Mouse (Mus musculus): ENCODE data around the gene Tmem100. TPM values are rescaled to one million over a fixed set of nuclear protein-coding genes. Genes with fewer than 3 reads are reported as not detected.

Tmem100 gene
- polyA plus RNA-seq, 1 experiment from 2014 or later = 5.8 TPM

DNA sequence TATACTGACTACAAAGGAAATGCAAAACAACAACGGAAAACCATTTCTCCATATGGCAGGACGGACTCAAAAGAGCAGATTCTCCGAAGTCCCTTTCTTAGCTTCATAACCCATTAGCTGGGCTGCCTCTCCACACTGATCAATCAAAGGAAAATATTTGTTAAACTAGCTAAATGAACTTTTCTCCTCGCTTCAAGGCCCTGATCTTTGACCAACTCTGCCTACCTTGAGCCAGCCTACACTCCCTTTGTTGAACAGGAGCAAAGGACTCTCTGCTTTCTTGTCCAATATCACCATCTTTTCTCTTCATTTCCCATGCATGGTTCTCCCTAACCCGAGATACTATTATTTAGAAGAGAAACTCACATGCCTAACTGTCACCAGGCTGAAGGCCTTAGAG lies 34.6 kb upstream of the Tmem100 start:
- Histone ChIP-seq H3K27ac (ENCODE audit: low read depth, low read length) (no peak overlapping the region), H3K4me1 (replicated peaks; ENCODE audit: control insufficient read depth, insufficient read depth, low read length) (no peaks in the 10 kb centered on the region), H3K36me3 (ENCODE audit: control insufficient read depth, insufficient read depth, low read length) (no peaks in the 10 kb centered on the region), H3K9ac (ENCODE audit: low read length) (no peak overlapping the region), H3K9me3 (ENCODE audit: control insufficient read depth, low read length) (no peaks in the 10 kb centered on the region), H3K4me2 (ENCODE audit: low read depth, low read length, severe bottlenecking) (no peak overlapping the region), H3K4me3 (ENCODE audit: low read depth, low read length) (no peak overlapping the region), H3K27me3 (ENCODE audit: control insufficient read depth, insufficient read depth, low read length) (no peaks in the 10 kb centered on the region)
- no peak for DNase-seq (ENCODE audit: low spot score)
- WGBS = 89% methylated on average over 5 of the region's 5 CpGs
- ATAC-seq (replicated peaks; ENCODE audit: low FRiP score) = no peak

GRCm38 (mm10) chr11:89996406-89996805 lies 33.7 kb upstream of the Tmem100 start:
- WGBS = 94% methylated on average over 4 of the region's 4 CpGs
- Histone ChIP-seq H3K27ac (ENCODE audit: low read depth, low read length) (no peak overlapping the region), H3K4me2 (ENCODE audit: low read depth, low read length, severe bottlenecking) (no peak overlapping the region), H3K9me3 (ENCODE audit: control insufficient read depth, low read length) (no peaks in the 10 kb centered on the region), H3K4me1 (replicated peaks; ENCODE audit: control insufficient read depth, insufficient read depth, low read length) (no peaks in the 10 kb centered on the region), H3K4me3 (ENCODE audit: low read depth, low read length) (no peak overlapping the region), H3K36me3 (ENCODE audit: control insufficient read depth, insufficient read depth, low read length) (no peaks in the 10 kb centered on the region), H3K9ac (ENCODE audit: low read length) (no peak overlapping the region), H3K27me3 (ENCODE audit: control insufficient read depth, insufficient read depth, low read length) (no peaks in the 10 kb centered on the region)
- DNase-seq (ENCODE audit: low spot score) (no peak), ATAC-seq (replicated peaks; ENCODE audit: low FRiP score) (no peak)

DNA sequence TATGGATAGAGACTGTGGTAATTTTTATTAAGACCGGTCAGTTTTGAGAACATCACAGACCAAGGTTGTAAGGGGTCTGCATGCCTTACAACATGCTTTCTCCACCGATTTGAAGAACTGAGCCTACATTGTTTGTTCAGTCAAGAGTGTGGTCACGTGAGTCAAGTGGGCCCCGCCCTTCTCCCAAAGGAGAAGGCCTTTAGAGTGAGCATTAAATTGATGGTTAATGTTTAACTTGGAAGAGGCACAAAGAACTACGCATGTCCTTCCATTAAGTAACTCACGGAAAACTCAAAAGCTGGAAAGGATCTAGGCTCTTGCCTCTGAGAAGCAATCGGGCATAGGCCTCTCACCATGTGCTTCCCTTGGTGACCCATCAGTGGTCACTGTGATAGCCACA lies 33.3 kb upstream of the Tmem100 start:
- Histone ChIP-seq H3K4me1 (replicated peaks; ENCODE audit: control insufficient read depth, insufficient read depth, low read length) (no peaks in the 10 kb centered on the region), H3K9me3 (ENCODE audit: control insufficient read depth, low read length) (no peaks in the 10 kb centered on the region), H3K27ac (ENCODE audit: low read depth, low read length) (no peak overlapping the region), H3K9ac (ENCODE audit: low read length) (no peak overlapping the region), H3K27me3 (ENCODE audit: control insufficient read depth, insufficient read depth, low read length) (no peaks in the 10 kb centered on the region), H3K36me3 (ENCODE audit: control insufficient read depth, insufficient read depth, low read length) (no peaks in the 10 kb centered on the region), H3K4me2 (ENCODE audit: low read depth, low read length, severe bottlenecking) (no peak overlapping the region), H3K4me3 (ENCODE audit: low read depth, low read length) (no peak overlapping the region)
- WGBS = 93% methylated on average over 7 of the region's 7 CpGs
- no peak for ATAC-seq (replicated peaks; ENCODE audit: low FRiP score)
- DNase-seq (ENCODE audit: low spot score) = no peak

GRCm38 (mm10) chr11:89998996-89999770 lies 31.0 kb upstream of the Tmem100 start:
- Histone ChIP-seq H3K4me3 (ENCODE audit: low read depth, low read length) (no peak overlapping the region), H3K27me3 (ENCODE audit: control insufficient read depth, insufficient read depth, low read length) (no peaks in the 10 kb centered on the region), H3K4me1 (replicated peaks; ENCODE audit: control insufficient read depth, insufficient read depth, low read length) (no peaks in the 10 kb centered on the region; the same call in 1 of the 2 replicates), H3K9me3 (ENCODE audit: control insufficient read depth, low read length) (no peaks in the 10 kb centered on the region), H3K27ac (ENCODE audit: low read depth, low read length) (no peak overlapping the region), H3K9ac (ENCODE audit: low read length) (no peak overlapping the region), H3K4me2 (ENCODE audit: low read depth, low read length, severe bottlenecking) (no peak overlapping the region), H3K36me3 (ENCODE audit: control insufficient read depth, insufficient read depth, low read length) (no peaks in the 10 kb centered on the region)
- ATAC-seq (replicated peaks; ENCODE audit: low FRiP score) (no peak), DNase-seq (ENCODE audit: low spot score) (no peak)
- WGBS = 94% methylated on average over 18 of the region's 18 CpGs

- ATAC-seq (replicated peaks; ENCODE audit: low FRiP score) (no peak), DNase-seq (ENCODE audit: low spot score) (no peak)
- Histone ChIP-seq H3K27ac (ENCODE audit: low read depth, low read length) (no peak overlapping the region), H3K36me3 (ENCODE audit: control insufficient read depth, insufficient read depth, low read length) (no peaks in the 10 kb centered on the region), H3K4me3 (ENCODE audit: low read depth, low read length) (no peak overlapping the region), H3K9ac (ENCODE audit: low read length) (no peak overlapping the region), H3K27me3 (ENCODE audit: control insufficient read depth, insufficient read depth, low read length) (no peaks in the 10 kb centered on the region), H3K9me3 (ENCODE audit: control insufficient read depth, low read length) (no peaks in the 10 kb centered on the region), H3K4me2 (ENCODE audit: low read depth, low read length, severe bottlenecking) (no peak overlapping the region), H3K4me1 (replicated peaks; ENCODE audit: control insufficient read depth, insufficient read depth, low read length) (no peaks in the 10 kb centered on the region; the same call in 1 of the 2 replicates)
- 86% methylated on average over 4 of the region's 4 CpGs for WGBS
These were observed 29.5 kb upstream of the Tmem100 start for GRCm38 (mm10) chr11:90000666-90001065.

GRCm38 (mm10) chr11:90001396-90002230 lies 28.5 kb upstream of the Tmem100 start:
- no peak overlapping the region for H3K9ac ChIP-seq (ENCODE audit: low read length)
- WGBS = 89% methylated on average over 10 of the region's 10 CpGs
- no peak overlapping the region for H3K27ac ChIP-seq (ENCODE audit: low read depth, low read length)
- H3K4me3 ChIP-seq (ENCODE audit: low read depth, low read length) = no peak overlapping the region
- no peaks in the 10 kb centered on the region for H3K9me3 ChIP-seq (ENCODE audit: control insufficient read depth, low read length)
- H3K27me3 ChIP-seq (ENCODE audit: control insufficient read depth, insufficient read depth, low read length) = no peaks in the 10 kb centered on the region
- H3K36me3 ChIP-seq (ENCODE audit: control insufficient read depth, insufficient read depth, low read length) = no peaks in the 10 kb centered on the region
- ATAC-seq (replicated peaks; ENCODE audit: low FRiP score) (no peak), DNase-seq (ENCODE audit: low spot score) (no peak)
- no peaks in the 10 kb centered on the region; the same call in 1 of the 2 replicates for H3K4me1 ChIP-seq (replicated peaks; ENCODE audit: control insufficient read depth, insufficient read depth, low read length)
- H3K4me2 ChIP-seq (ENCODE audit: low read depth, low read length, severe bottlenecking) = peak overlapping the region; percentile 72; the same call in 1 of the 2 replicates

DNA sequence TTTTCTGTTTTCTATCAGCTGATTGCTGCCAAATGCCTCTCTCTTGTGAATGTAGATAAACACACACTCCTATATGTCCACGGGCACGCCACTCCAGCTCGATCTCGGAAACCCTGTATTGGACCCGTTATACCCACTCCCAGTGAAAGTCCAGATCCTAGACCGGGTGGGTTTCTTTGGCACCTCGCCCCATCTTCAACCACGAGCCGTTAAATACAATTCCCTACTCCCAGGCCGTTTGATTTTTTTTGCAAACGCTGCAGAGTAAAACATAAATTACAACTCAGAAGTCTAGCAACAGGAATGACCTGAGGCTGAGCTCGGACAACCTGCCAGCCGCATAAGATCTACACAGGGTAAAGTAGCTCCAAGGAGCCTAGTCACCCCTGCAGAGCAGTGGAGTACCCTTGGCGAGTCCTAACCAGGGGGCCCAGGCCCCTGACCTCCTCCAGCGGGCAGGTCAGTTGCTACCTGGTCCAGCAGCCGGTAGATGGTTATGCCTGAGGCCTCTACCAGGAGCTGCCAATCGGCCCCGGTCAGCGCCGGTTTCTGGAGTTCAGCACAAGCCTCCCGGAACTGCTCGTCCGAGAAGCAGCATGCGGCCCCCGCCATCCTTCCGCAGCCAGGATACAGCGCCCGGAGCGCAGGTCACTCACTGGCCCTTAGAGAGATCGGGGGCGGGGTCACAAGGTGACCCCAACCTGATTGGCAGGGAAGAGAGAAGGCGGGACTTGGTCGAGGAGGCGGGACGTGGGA lies 27.7 kb upstream of the Tmem100 start, which contains the start of gene Pctp:
Pctp (minus strand) TSS at position 664 of the 756 bp plus-strand sequence.
- H3K36me3 ChIP-seq (ENCODE audit: control insufficient read depth, insufficient read depth, low read length) = no peaks in the 10 kb centered on the region
- no peaks in the 10 kb centered on the region; the same call in 1 of the 2 replicates for H3K4me1 ChIP-seq (replicated peaks; ENCODE audit: control insufficient read depth, insufficient read depth, low read length)
- WGBS = 16% methylated on average over 35 of the region's 35 CpGs
- H3K27ac ChIP-seq (ENCODE audit: low read depth, low read length) = no peak within 1 kb of the TSS
- ATAC-seq (replicated peaks; ENCODE audit: low FRiP score) = peak; percentile 96
- no peaks in the 10 kb centered on the region for H3K9me3 ChIP-seq (ENCODE audit: control insufficient read depth, low read length)
- peak; percentile 89 for DNase-seq (ENCODE audit: low spot score)
- peak within 1 kb of the TSS; percentile 44 for H3K4me3 ChIP-seq (ENCODE audit: low read depth, low read length)
- H3K9ac ChIP-seq (ENCODE audit: low read length) = peak within 1 kb of the TSS; percentile 60
- peak within 1 kb of the TSS; percentile 72 for H3K4me2 ChIP-seq (ENCODE audit: low read depth, low read length, severe bottlenecking)
- no peaks in the 10 kb centered on the region for H3K27me3 ChIP-seq (ENCODE audit: control insufficient read depth, insufficient read depth, low read length)

DNA sequence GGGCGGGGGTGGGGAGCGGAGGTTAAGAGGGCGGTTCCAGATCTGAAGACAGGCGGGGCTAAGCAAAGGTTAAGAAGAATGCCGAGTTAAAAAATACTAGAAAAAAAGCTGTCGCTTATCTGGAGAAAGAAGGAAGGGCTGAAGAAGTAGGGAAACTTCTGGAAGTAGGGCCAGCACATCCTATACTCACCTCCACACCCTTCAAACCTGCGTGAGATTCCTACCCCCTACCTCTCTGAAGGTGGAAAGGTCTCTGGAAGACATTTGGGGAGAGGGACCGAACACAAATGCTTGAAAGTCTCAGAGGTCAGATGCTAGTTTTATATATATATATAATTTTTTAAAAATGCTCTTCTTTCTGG lies 27.2 kb upstream of the Tmem100 start:
- peak overlapping the region; percentile 44 for H3K4me3 ChIP-seq (ENCODE audit: low read depth, low read length)
- H3K4me2 ChIP-seq (ENCODE audit: low read depth, low read length, severe bottlenecking) = peak overlapping the region; percentile 72
- H3K36me3 ChIP-seq (ENCODE audit: control insufficient read depth, insufficient read depth, low read length) = no peaks in the 10 kb centered on the region
- H3K9me3 ChIP-seq (ENCODE audit: control insufficient read depth, low read length) = no peaks in the 10 kb centered on the region
- H3K9ac ChIP-seq (ENCODE audit: low read length) = peak overlapping the region; percentile 60
- no peak overlapping the region for H3K27ac ChIP-seq (ENCODE audit: low read depth, low read length)
- DNase-seq (ENCODE audit: low spot score) (no peak), ATAC-seq (replicated peaks; ENCODE audit: low FRiP score) (peak; percentile 60; the same call in 1 of the 2 replicates)
- H3K27me3 ChIP-seq (ENCODE audit: control insufficient read depth, insufficient read depth, low read length) = no peaks in the 10 kb centered on the region
- 11% methylated on average over 8 of the region's 8 CpGs for WGBS
- no peaks in the 10 kb centered on the region; the same call in 1 of the 2 replicates for H3K4me1 ChIP-seq (replicated peaks; ENCODE audit: control insufficient read depth, insufficient read depth, low read length)

Measured in forebrain, embryonic 11.5 days (tissue).